Mouse (Mus musculus) embryo, embryonic 11 days (tissue): Measurements from ENCODE around the gene Cd47.

ENCODE experiments used
- DNase-seq: peaks from one replicate; pipeline ENCODE4 v3.0.0-alpha.2; 2015

The Cd47 gene

DNA sequence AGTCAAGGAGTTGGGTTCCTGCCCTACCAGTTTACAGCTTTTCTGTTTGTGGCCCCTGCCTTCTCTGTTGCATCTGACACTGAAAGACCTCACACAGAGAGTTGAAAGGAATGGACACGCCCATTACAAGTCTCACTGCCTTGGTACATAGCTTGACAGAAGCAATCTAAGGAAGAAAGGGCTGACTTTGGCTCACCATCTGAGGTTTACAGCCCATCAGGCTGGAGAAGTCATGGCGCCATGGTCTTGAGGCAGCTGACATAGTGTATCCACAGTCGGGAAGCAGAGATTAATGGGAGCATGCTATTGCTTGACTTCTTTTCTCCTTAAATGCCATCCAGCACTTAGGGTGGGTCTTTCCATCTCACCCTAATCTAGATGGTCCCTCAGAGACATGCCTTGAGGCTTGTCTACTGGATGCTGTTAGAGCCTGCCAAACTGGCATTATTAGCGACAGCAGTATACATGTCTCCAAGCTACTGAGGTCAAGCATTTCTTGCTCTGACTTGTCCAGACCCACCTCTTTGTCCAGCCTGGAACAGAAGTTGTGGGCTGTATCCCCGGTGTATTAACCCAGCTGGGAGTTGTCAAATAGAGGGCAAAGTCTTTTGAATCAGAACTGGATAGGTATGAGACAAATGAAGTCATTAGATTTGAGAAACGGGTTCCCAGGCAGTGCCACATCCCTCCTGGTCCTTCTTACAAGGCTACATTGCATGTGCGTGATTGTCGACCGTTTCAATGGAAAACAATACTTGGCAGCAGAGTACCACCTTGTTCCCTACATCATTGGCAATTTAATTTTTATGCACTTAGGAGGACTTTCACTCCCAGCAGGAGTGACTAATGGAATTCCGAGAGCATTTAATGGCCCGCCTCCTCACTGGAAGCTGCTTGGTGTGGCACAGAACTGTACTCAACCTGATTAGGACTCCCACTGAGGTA lies 115.5 kb downstream of the Cd47 start:
- no peak for DNase-seq

DNA sequence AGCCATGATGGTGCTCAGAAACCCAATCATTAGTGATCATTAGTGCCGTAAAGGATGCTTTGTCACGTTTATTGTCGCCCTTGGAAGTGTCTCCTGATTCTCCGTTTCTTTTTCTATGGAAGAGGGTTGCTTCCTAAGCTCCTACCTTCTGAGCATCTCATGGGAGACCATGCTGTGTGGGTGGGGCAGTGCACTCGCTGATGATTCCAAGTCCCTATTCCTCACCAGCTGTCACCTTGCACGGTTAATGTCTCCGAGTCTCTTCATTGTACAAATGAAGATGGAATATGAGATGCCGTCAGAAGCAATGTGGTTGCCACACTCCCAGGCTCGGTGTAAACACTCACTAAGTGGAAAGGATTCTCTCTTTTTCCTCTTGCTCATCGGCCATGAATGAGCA lies 119.9 kb downstream of the Cd47 start:
- DNase-seq: no peak

DNA sequence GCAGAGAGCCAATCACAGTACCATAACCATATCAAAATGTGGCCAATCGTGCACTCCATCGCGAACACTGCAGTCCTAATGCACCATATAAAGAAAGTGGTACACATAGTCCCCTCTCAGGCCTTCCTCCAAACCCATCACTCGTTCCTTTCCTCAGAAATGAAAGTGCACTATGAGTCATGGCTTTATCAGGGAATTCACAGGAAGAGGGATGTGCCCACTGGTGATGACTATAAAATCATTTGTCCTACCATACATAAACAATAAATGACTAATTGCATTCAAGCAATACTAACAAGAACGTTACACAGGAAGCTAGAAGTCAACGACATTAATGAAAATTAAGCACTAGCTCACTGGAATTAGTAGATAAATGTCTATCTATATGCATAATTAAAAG lies 121.3 kb downstream of the Cd47 start:
- no peak for DNase-seq

DNA sequence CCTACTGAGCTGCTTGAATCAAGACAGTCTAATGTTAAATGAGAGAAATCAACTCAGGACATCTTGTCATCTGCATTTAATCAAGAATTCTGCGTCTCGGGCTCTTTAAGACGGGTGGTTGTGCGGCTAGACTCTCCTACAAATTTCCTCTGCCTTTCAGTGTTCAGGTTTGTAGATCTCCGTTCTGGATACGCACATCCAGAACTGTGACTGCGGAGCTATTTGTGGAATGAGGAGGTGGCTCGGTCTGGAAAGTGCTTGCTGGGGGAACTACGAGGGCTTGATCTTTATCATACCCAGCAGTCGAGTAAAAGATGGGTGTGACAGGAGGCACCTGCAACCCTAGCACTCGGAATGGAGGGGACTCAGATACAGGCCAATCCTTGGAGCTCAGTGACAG lies 121.8 kb downstream of the Cd47 start:
- no peak for DNase-seq

DNA sequence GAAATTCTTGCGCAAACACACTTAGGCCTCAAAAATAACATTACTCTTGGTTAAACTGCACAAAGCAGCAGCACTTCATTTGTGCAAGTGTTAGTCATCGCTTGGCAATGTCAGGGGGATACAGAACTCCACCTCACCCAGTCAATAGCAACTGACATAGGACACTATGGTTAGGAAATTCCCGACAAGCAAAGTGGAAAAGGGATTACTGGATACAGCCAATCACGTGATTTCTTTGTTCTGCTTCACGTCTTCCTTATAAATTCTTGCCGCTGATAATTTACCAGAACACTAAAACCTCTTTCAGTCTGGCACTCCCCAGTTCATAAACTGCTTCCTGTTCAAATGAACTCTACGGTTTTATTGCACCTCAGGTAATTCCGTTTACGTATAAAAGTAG lies 123.4 kb downstream of the Cd47 start:
- DNase-seq: no peak

DNA sequence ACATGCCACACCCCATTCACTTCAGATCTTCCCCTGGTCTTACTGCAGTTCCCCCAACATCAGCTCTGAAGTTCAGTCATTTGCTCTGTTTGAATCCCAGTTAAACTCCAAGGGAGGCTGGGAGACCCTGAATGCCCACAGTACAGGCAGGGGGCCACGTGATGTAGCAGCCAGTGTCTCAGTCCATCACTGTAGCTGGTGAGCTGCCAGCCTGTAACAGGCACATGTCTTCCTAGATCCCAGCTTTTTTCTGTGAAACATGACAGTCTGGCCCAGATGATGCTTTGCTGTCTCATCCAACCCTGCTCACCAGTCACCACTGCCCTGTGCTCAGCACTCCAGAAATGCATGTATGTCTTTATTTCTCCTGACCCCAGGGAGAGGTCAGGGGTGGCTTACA lies 124.6 kb downstream of the Cd47 start:
- no peak for DNase-seq

DNA sequence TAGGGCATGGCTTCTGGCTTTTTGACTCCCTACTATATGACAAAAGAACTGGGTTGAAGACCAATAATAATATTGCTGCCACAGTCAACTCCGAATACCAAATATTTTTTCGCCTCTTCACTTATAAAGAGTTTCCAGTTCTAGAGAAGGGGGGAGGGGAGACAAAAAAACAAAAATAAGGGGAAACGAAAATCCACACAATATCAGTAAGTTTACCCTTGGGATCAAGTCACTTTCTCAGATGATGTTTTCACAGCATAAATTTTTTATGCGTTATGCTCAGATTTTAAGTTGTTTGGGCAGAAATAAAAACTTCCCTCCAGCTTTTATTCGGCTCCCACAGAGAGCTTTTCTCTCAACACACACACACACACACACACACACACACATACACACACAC lies 132.9 kb downstream of the Cd47 start:
- DNase-seq: no peak

DNA sequence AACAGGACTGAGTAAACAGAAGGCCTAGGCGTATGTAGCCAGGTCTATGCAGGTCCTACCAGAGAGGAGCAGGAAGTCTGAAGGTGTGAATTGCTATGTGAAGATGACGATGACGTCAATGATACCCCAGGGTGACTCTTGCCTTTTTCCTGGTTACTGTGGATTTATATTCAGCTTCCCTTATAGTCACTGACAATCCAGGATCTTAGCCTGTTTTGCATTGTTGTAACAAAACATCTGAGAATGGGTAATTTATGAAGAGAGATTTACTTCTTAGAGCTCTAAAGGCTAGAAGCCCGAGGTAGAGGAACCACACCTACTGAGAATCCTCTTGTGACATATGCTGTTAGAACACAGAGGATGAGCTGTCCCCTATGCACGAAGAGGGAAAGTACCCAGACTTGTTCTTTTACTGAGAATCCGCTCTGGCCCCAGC lies 135.7 kb downstream of the Cd47 start:
- DNase-seq: no peak

DNA sequence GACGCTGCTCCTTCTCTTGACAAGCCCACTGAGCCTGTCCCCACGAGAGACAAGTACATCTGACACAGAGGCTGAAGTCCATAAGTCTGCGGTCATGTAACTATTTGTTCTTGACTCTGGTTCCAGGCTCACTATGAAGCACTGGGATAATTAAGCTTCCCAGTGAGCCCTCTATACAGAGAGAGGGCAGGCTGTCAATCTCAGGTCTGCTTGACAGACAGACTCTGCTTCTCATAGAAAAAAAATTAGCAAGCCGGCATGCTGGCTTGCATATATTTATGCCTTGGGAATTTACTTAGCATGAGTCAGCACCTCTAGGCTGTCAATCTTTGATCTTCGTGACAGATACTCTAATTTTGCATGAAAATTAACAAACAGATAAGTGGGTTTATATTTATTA lies 136.5 kb downstream of the Cd47 start:
- DNase-seq: no peak

DNA sequence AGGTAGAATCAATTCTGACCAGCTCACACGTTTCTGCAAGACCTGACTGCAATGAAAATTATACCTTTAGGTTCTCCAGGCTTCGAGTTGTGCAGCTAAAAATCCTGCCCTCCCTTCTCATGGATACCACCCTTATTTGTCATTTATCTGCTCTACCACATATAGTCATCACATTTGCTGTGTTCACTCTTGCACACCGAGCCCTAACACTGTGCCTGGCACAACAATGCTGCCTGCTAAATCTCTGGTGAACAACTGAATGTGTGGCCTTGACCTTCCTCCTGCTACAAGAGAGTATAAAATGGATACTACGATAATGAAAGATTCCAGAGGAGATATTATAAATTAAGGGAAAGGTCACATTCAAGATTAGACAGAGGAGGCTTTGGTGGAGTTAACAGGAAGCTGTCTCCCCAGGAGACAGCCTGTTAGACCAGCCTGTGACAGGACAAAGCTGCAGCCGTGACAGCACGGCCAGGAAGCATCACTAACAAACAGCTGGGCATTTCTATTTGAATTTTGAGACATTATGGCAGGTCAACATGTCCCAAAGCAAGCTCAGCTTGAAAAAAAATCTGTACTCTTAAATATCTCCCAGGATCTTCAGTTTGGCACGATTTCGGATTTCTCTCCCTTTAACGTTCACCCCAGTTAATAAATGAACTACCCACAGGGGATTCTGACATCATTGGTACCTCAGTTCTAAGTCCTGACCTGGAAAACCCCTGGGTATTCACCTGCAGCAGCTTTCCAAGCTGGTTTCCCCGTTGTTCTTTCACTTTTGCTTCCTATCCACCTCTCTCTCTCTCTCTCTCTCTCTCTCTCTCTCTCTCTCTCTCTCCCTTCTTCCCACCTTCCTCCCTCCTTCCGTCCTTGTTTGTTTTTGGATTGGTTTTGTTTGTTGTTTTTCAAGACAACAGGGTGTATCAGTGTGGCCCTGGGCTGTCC lies 137.2 kb downstream of the Cd47 start:
- DNase-seq: no peak

DNA sequence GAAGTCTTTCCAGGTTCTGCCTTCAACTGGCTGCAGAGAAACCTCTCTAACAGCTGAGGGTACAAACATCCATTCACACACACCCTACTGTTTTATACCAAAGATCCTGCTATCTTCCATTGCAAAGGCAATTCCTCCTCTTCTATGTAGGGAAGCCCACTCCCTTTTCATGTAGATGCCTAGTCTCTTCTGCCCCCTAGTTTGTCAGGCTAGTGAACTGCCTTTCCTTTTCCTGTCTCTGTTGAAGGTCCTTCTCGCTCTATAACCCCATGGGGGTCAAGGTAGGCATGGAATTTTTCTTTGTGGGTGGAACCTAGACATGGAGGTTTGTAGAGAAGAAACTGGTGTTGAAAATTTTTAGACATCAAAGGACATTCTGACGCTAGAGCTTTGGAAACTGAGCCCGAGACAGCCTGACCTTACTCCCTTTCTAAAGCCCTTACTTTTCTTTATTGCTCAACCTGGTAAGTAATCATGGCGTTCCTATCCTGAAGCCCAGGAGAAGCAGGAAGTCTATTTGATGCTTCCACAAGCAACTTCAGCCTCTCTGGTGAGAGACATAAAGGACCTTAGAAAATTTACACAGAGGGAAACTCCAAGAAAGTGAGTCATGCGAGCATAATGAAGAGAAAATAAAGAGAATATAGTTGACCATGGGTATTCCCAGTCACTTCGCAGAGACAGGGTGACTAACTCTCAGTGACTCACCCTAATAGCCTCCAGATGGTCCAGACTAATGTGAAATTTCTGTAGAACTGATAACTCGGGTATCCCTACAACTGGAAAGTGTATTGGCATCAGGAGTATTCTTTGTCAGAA lies 138.4 kb downstream of the Cd47 start:
- no peak for DNase-seq

DNA sequence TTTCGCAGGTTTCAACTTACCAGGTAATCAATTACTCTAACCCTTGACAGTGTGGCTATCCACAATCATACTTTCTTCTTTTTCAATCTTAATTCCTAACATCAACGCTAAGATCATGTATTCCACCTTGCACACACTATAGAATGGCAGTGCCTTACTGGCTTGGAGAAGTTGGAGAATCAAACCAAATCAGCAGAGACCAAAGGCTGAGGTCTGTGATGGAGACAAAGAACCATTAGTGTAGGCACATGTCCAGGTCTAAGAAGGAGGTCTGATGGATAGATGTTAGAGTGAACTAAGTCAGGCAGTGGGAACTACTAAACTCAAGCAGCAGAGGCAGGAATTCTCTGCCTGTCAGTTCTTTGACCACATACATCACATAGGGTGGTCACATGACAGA lies 139.0 kb downstream of the Cd47 start:
- DNase-seq: no peak

DNA sequence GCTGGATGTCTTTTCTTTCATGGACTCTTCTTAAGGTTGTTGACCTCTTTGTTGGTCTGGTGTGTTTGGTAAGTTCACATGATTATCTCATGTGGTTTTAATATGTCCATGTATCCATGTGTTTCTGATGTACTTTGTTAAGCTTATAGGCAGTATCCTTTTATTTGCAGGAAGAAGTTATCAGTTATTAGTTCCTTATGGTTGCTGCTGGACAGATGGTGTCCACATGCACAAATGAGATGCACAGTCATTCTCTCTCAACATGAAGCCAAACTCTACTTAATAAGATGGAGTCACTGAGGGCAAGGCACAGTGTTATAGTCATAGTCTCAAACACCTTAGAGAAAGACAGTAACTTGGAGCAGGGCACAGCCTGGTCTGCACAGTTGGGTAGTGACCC lies 140.1 kb downstream of the Cd47 start:
- no peak for DNase-seq

DNA sequence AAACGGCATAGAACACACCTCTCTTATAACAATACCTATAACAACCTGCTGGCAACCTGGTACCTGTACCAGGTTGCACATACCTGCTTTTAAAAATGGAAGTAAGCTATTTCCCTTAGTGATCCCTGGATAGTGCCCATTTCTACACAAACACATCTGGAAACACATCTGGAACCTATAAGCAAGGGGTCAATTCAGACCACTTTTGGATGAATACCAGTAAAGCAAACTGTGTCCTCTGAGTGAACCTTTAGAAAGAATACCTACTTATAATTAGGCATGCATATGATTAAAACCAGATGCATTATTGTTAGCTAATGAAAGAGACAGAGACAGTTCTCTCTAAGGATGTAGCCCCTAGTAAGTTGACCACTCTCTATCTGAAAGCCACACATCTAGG lies 140.7 kb downstream of the Cd47 start:
- peak; percentile 56 for DNase-seq

DNA sequence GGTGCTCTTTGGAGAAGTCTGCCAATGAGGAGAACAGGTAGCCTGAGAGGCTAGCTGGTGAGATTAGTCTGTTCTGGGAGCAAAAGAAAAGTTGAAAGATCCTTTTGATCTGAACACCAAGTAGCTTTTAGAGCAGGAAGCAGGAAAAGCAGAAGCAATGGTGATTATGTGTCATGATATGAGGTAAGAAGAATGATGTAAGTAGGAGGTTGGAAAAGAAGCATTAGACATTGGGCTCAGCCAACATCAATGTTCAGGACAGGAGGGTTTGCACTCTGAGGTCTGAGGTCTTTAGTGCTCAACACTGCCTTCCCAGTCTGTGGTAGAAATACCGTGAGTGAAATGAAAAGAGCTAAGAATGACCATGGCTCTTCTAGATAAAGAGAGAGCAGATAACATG lies 143.4 kb downstream of the Cd47 start:
- DNase-seq: no peak

DNA sequence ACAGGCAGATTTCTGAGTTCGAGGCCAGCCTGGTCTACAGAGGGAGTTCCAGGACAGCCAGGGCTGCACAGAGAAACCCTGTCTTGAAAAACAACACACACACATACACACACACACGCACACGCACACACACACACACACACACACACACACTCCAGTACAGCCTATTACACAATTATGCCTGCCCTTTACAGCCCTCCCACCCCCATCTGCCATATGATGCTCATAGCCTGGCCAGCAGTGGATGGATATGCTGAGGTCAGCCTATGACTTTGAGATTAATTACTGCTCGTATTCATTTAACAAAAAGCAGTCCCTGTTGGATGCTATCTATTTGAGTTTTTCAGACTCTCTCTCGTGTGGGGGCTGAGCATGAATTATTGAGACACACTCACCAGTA lies 144.8 kb downstream of the Cd47 start:
- no peak for DNase-seq

DNA sequence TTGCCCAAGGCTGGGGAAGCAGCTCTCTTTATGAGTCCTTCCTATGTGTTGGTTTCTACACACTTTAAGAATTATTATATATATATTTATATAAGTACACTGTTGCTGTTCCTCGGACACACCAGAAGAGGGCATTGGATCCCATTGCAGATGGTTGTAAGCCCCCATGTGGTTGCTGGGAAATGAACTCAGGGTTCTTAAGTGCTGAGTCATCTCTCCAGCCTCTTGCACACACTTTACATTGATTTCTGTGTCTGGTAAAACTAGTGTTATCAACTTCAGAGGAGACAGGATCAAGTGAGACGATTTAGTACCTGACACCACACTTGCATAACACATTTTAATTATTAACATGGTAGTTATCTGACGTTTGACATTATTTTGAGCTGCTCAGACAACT lies 146.7 kb downstream of the Cd47 start:
- no peak for DNase-seq

DNA sequence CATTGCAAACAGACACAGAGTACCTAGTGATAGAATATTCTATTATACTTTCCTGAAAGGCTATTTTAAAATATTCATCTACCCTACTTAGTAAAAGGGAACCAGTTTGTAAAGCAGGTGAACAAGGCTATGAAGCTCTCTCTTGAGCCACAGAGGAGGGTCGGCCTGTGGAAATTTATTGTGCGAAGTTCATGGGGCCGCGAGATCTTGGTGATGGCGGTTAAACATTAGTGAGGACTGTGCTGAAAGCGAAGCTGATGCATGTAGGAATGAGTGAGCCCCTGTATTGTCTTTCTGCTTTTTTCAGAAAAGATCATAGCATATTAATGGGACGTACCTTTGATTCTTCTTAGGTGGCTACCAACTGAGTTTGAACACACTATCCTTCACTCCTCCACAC lies 147.3 kb downstream of the Cd47 start:
- no peak for DNase-seq

DNA sequence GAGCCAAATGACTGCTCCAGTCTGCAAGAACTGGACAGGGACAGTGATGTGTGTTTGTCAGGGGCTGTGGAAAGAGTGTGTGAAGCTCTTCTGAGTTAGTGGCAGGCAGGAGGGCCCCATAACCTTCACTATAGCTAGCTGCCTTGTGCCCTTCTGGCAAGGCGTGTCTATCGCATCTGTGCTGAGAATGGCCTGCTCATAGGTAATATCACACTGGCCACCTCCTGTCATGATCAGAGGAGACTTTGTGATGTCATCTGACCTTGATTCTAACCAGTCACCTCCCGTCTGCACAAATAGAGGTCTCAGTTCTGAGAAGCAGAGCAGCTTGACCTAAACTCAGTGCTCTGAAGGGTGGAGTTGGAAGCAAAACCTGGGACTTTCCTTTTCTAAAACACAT lies 148.0 kb downstream of the Cd47 start:
- DNase-seq: no peak

DNA sequence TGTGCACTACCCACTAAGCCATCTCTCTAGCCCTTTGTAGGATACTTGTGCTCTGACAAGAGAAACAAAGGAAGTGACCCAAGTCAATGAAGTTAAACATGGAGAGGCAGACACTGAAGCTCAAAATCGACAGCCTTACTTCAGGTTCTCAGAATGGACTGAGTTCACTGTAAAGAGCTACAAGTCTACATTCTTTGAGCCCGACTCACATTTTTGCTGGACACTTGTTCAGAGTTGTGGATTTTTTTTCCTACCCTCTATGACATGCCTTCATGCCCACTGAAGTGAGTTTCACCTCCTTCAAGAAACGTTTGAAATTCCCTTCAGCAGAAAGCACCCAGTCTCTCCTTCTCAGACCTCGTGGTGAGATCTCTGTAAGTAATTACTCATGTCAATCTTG lies 148.9 kb downstream of the Cd47 start:
- no peak for DNase-seq

DNA sequence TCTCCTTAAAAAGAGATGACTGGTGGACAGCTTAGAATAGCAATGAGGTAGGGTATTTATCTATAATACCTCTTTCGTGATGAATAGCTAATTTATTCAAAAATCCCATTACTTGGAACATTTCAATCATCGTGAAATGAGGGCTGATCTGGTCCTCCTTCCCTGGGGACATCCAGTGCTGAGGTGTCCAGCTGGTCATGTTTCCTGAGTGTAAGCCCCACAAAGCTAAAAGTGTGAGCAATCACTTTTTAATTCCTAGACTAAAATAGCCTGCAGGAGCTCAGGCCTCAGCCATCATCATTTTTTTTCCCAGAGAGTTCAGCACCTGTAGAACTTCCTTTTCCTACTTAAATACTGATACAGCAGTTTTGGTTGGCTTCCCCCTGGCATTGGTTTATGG lies 150.0 kb downstream of the Cd47 start:
- no peak for DNase-seq

DNA sequence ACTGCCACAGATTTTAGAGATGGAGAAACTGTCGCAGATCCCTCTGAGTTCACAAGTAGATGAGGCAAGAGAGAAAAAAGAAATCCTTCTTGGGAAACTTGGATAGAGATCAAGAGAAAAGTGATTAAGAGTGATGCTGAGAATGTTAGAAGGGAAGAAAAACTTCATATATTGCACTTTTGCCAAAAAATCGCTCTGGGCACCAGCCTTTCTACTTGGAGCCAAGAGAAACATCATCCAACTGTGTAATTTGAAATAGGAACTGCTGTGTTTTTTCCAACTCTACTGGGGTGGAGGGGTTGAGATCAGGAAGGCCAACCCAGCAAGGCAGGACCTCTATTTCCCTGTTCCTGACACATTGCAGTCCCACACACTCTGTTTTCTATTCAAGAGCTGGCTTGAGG lies 151.0 kb downstream of the Cd47 start:
- DNase-seq: no peak

DNA sequence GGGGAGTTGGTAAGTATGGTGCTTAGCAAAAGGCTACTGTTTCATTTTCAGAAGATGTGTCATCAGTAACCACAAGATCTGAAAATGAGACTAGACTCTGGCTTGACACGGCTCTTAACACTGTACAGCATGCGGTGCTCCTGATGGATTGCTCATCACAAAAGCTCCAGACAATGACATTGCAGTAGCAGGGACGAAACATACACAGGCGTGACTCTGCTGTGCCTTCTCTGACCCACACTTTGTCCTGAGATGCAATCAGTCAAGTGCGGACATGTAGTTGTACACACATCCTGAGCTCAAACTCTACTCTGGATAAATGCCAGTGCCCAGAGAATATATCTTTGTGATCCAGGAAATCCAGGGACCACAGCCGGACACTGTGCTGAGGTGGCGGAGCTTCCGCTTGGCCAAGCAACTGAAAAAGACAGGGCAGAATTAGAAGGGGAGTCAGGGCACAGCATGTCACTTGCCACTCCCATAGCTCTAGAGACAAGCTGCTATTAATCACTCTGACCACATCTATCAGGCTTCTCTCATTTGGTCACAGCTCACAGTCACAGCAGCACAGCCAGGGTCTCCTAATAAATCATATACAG lies 151.7 kb downstream of the Cd47 start:
- no peak for DNase-seq
